Mouse (Mus musculus) gastrocnemius, postnatal 36 days (tissue): Measurements from ENCODE around the gene Pias1. TPM values are rescaled to one million over a fixed set of nuclear protein-coding genes. Genes with fewer than 3 reads are reported as not detected.
A peak's percentile ranks its signal among the peaks of the same experiment; 100 is the strongest.
"Not testable (repeated sequence)": the region's sequence is repeated elsewhere in the genome, so short reads cannot be mapped to it uniquely, and the experiment has no call there.

Experiments used
- DNase-seq, 2 experiments: peaks; one replicate each; pipeline ENCODE4 v3.0.0; 2022
- intact Hi-C: fragments of 180-260 bp; cut with DNase I; formaldehyde crosslinking; loops from one replicate; pipeline ENCODE4 v1.15.1; 2025
- total RNA-seq, 2 experiments: library from RNA; stranded (reverse); gene quantifications; 2 replicates each; pipeline ENCODE4 v1.2.3; 2021

Gene Pias1
- total RNA-seq, 2 experiments from 2014 or later: 14.5 to 16.1 TPM

- no peak for DNase-seq
- intact Hi-C loops: no loop called here
These were observed 126.9 kb downstream of the Pias1 start for GRCm38 (mm10) chr9:62860866-62861265.

- DNase-seq, intact Hi-C loops: not testable (repeated sequence)
These were observed 127.6 kb downstream of the Pias1 start for GRCm38 (mm10) chr9:62860102-62860501.

DNA sequence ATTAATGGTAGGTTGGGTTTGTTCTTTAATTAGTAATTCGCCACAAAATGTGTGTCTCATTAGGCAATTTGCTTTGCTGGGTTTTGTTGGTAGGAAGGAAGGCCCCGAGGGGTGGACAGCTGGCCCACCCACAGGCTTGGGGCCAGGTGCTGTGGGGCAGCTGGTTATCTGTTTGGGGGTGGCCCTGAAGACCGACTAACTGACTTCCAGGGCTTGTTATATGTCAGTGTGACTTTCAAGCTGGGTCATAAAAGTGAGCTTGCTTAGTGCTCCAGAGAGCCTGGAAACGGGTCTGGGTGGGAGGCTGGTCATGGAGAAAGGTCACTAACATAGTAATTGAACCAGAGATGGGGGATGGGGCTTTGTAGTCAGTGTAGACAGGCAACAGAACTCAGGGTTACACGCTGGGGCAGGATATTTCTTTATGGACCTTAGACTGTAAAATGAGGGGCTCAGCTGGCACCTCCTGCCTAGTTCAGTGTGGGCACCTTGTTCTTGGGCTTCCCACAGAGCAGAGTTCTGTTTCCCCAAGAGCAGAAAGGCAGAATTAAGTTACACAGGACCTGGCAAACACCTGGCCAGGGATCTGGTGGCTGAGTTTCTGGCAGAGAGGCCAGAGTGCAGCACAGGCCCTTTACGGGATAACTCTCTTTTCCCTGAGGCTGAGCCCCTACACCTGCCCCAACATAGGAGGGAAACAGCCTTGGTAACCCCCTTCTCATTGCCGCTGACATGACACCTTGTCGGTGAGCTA, 129.3 kb downstream of the Pias1 start:
- intact Hi-C loops: no loop called here

GRCm38 (mm10) chr9:62857719-62858261, 129.9 kb downstream of the Pias1 start, which contains the start of gene Calml4:
TSS of gene Calml4 (plus strand) at chr9:62858080.
- intact Hi-C loops: no loop called here

More for the DNA sequence above, 129.3 kb downstream of the Pias1 start:
- no peak for DNase-seq

DNA sequence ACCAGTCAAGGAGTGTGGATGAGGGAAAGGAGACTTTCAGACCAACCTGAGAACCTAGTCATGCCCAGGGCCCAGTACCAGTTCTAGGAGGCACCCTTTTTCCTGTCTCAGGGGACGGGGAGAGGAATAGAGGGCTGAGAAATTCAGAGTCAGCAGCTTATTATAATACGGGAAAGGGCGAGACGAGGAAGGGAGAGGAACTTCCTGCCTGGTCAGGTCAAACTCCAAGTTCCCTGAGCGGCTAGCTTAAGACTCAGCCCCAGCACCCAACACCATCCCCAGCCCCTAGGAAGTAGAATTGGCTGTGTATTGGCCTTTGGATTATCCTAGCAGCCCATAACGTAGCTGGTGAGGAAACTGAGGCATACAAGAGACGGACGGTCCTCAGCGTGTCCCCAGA, 130.5 kb downstream of the Pias1 start:
- DNase-seq: no peak
- intact Hi-C loops: no loop called here

More at GRCm38 (mm10) chr9:62857719-62858261, 129.9 kb downstream of the Pias1 start, which contains the start of gene Calml4:
- peak; percentile 81 to 84 for DNase-seq

GRCm38 (mm10) chr9:62854483-62854882, 133.2 kb downstream of the Pias1 start:
- intact Hi-C loops: no loop called here
- no peak for DNase-seq

GRCm38 (mm10) chr9:62851571-62851970, 136.2 kb downstream of the Pias1 start:
- intact Hi-C loops: no loop called here

DNA sequence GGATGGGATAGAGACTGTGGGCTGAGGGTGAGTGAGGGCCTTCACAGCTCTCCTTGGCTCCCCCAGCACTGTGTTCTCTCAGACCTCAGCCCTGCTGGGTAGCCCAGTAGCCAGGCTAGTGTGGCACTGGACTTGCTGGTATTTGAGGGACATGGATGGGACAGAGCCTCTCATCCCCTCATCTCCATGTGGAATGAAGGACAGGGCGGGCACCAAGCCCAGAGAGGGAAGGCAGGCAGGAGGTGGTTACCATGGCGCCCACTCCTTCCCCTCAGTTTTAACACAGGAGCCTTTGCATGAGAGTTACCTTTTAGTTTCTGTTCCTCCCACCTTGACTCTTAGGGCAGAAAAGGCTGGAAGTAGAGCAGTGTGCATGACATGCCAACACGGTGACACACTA, 139.1 kb downstream of the Pias1 start:
- intact Hi-C loops: loop anchor here (5.0 kb wide), 2 partner anchors 54 to 134 kb away; no protein-coding TSS in a partner anchor
- DNase-seq: peak in 1 of 2 experiments; percentile 11

More at GRCm38 (mm10) chr9:62851571-62851970, 136.2 kb downstream of the Pias1 start:
- no peak for DNase-seq

DNA sequence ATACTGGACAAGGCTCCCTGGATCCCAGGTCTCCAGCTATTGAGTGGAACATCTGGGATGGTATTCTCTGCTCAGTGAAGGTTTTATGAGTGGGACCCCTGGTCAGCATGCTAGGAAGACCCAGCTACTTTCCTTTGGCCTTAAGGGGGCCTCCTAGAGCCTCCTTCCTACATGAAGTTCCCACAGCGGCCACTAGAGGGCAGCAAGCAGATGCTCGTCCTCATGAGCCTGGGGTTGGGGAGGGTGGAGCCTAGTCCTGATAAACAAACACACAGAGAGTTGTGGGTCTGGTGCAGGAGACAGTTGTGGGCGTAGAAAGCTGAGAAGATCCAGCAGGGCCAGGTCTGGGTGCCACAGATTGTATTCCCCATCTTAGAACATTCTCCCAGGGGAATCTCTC, 140.0 kb downstream of the Pias1 start:
- intact Hi-C loops: loop anchor here (2.0 to 5.0 kb wide), 3 partner anchors 55 to 277 kb away; no protein-coding TSS in a partner anchor
- peak; percentile 86 to 87 for DNase-seq

- DNase-seq: no peak
- intact Hi-C loops: no loop called here
These were observed 143.3 kb downstream of the Pias1 start for GRCm38 (mm10) chr9:62844461-62844860.

DNA sequence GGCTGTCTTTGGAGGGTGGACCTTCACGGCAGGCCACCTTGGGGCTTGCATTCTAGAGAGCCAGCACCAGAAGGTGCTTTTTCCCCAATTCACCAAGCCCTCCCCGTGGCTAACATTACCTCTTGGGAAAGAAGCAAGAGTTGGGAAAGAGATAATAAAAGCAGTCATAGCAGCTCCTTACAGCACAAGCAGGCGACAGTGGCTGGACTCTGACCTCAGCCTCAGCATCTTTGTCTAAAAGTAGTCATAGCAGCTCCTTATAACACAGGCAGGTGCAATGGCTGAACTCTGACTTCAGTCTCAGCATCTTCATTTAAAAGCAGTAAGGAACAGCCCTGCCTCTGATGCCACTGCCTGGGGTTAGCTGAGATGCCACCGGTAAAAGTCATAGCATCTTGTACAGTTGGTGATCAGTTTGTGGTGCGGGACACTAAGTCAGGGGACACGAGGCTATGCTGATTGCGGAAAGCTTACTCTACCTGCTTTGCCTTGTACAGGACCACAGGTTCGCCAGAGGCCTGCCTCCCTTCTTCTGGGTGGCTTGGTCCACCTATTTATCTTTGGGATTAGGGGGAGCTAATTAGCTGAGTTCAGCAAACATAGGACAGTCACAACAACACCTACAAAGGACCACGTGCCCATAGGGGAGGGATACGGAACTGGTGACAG, 144.2 kb downstream of the Pias1 start:
- intact Hi-C loops: no loop called here
- no peak for DNase-seq

- peak in 1 of 2 experiments; percentile 14 for DNase-seq
- intact Hi-C loops: no loop called here
These were observed 148.5 kb downstream of the Pias1 start for GRCm38 (mm10) chr9:62839172-62839770.

GRCm38 (mm10) chr9:62838506-62839171, 149.1 kb downstream of the Pias1 start, which contains the start of gene Cln6:
TSS of gene Cln6 (plus strand) at chr9:62838785.
- DNase-seq: peak; percentile 61 to 63
- intact Hi-C loops: no loop called here

- intact Hi-C loops: no loop called here
- no peak for DNase-seq
These were observed 149.6 kb downstream of the Pias1 start for GRCm38 (mm10) chr9:62838146-62838505.

DNA sequence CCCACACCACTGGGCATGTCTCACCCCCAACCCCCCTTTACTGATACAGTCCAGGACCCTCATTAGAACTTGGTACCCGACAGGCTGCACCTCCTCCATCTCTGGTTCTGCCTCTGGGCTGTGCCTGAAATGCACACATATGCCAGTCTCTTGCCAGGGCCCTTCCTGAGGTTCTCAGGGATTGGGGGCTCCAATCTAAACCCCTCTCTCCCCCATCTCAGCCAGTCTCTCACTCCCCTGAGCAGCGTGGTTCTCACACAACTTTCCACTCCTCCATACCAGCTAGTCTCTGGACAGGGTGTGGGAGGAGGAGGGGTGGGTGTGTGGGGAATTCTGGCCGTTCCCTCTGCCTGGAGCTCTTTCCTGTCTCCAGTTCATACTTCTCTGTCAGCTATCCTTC, 150.1 kb downstream of the Pias1 start:
- DNase-seq: no peak
- intact Hi-C loops: no loop called here

GRCm38 (mm10) chr9:62835705-62836446, 151.8 kb downstream of the Pias1 start:
- no peak for DNase-seq
- intact Hi-C loops: no loop called here

DNA sequence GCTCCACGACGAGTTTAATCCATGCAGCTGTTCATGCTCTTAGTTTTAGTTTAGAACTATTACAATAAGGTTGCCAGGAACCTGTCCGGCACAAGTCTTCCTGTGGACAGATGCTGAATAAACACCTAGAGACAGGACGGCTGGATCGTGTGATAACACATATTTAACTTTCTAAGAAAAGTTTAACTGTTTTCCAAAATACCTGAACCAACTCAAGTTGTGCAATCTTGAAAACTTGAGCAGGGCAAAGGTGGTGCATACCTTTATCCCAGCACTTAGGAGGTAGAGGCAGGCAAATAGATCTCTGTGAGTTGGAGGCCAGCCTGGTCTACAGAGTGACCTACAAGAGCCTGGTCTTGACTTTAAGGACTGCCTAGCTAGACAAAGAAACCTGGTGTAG, 152.8 kb downstream of the Pias1 start:
- intact Hi-C loops: no loop called here

DNA sequence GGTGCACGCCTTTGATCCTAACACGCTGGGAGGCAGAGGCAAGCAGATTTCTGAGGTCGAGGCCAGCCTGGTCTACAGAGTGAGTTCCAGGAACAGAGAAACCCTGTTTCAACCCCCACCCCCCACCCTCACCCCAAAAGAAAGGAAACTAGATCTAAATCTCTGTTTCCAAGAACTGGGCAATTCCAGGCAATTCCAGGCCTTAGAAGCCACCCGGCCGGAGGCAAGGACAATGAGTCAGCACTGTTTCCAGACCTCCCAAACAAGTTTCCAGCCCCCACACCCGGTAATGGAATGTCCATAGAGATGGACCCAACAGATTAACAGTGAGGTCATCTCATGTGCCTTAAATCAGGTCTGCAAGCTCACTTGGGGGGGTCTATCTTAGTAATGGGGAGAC, 157.8 kb downstream of the Pias1 start:
- intact Hi-C loops: loop anchor here (5.0 kb wide), 1 partner anchor 48 kb away; no protein-coding TSS in a partner anchor
- DNase-seq: no peak

More for the DNA sequence above, 152.8 kb downstream of the Pias1 start:
- DNase-seq: no peak

- intact Hi-C loops: loop anchor here (5.0 kb wide), 1 partner anchor 46 kb away; no protein-coding TSS in a partner anchor
- peak; percentile 93 to 94 for DNase-seq
These were observed 159.1 kb downstream of the Pias1 start for GRCm38 (mm10) chr9:62828662-62829086.
